Mouse (Mus musculus) MEL (cell line): Measurements from ENCODE around the gene Hspa2. TPM values are rescaled to one million over a fixed set of nuclear protein-coding genes. Genes with fewer than 3 reads are reported as not detected.

Experiments used
- DNase-seq: peaks from one replicate; pipeline ENCODE4 v3.0.0; 2011; ENCODE audit warnings: low read depth, low spot score
- H3K27ac ChIP-seq: 2 replicates; pipeline ENCODE4 v1.5.1; 2012; ENCODE audit warnings: low read depth, mild to moderate bottlenecking, control low read depth, low read length, moderate library complexity; ENCODE audit not compliant: control insufficient read depth
- H3K27me3 ChIP-seq, 2 experiments: fragments of 150-350 bp in 1 of 2; sonication (generic) in 1 of 2; 2 replicates each; pipeline ENCODE4 v1.6.1; 2012; ENCODE audit warnings: low read length in 2 of 2, mild to moderate bottlenecking in 2 of 2, improper control_type of control experiment in 1 of 2, moderate library complexity in 1 of 2; ENCODE audit not compliant: insufficient read depth in 2 of 2, control insufficient read depth in 1 of 2
- H3K36me3 ChIP-seq, 2 experiments: 2 replicates each; pipeline ENCODE4 v1.6.1; 2012 to 2014; ENCODE audit warnings: low read length in 2 of 2, improper control_type of control experiment in 1 of 2, inconsistent platforms in 1 of 2, mild to moderate bottlenecking in 1 of 2; ENCODE audit not compliant: insufficient read depth in 2 of 2, control insufficient read depth in 1 of 2
- H3K4me1 ChIP-seq, 2 experiments: fragments of 150-350 bp in 1 of 2; sonication (generic) in 1 of 2; 2 replicates each; pipeline ENCODE4 v1.6.1; 2012; ENCODE audit warnings: low read length in 2 of 2, improper control_type of control experiment in 1 of 2, mild to moderate bottlenecking in 1 of 2; ENCODE audit not compliant: insufficient read depth in 2 of 2, control insufficient read depth in 1 of 2
- H3K4me3 ChIP-seq, 2 experiments: fragments of 150-350 bp in 1 of 2; sonication (generic) in 1 of 2; 2 replicates each; pipeline ENCODE4 v1.5.1; 2012; ENCODE audit warnings: low read depth in 2 of 2, low read length in 2 of 2, mild to moderate bottlenecking in 2 of 2, moderate library complexity in 2 of 2, control low read depth in 1 of 2, improper control_type of control experiment in 1 of 2; ENCODE audit not compliant: control insufficient read depth in 1 of 2, insufficient read depth in 1 of 2
- H3K79me2 ChIP-seq: 2 replicates; pipeline ENCODE4 v1.6.1; 2012; ENCODE audit warnings: mild to moderate bottlenecking, low read length, moderate library complexity; ENCODE audit not compliant: control insufficient read depth, poor library complexity, insufficient read depth
- H3K9ac ChIP-seq: 2 replicates; pipeline ENCODE4 v1.6.1; 2012; ENCODE audit warnings: low read depth, mild to moderate bottlenecking, control low read depth, low read length, moderate library complexity; ENCODE audit not compliant: control insufficient read depth, poor library complexity, severe bottlenecking
- H3K9me3 ChIP-seq: fragments of 150-350 bp; sonication (generic); replicated peaks from 2 replicates; pipeline ENCODE4 v1.6.1; 2012; ENCODE audit warnings: mild to moderate bottlenecking, low read length, improper control_type of control experiment, moderate library complexity; ENCODE audit not compliant: insufficient read depth
- CHD1 ChIP-seq: IDR thresholded peaks from 2 replicates; pipeline ENCODE4 v1.6.1; 2012; ENCODE audit warnings: low read depth, mild to moderate bottlenecking, inconsistent platforms, low read length, improper control_type of control experiment
- CHD2 ChIP-seq: IDR thresholded peaks from 2 replicates; pipeline ENCODE4 v1.6.1; 2011; ENCODE audit warnings: low read length, improper control_type of control experiment
- CTCF ChIP-seq, 3 experiments: IDR thresholded peaks in 2 of 3; conservative IDR thresholded peaks in 1 of 3; 2 replicates each; pipeline ENCODE4 v1.5.1; 2011 to 2012; ENCODE audit warnings: low read length in 3 of 3, low read depth in 2 of 3, mild to moderate bottlenecking in 2 of 3, improper control_type of control experiment in 1 of 3, inconsistent platforms in 1 of 3, mixed read lengths in 1 of 3, moderate library complexity in 1 of 3; ENCODE audit not compliant: control insufficient read depth in 1 of 3, insufficient read depth in 1 of 3, poor library complexity in 1 of 3, severe bottlenecking in 1 of 3
- E2F4 ChIP-seq: IDR thresholded peaks from 2 replicates; pipeline ENCODE4 v1.6.1; 2011; ENCODE audit warnings: low read depth, low read length, improper control_type of control experiment, borderline replicate concordance
- ELF1 ChIP-seq: IDR thresholded peaks from 2 replicates; pipeline ENCODE4 v1.6.1; 2014; ENCODE audit warnings: low read depth, mild to moderate bottlenecking, inconsistent platforms, low read length, improper control_type of control experiment, moderate library complexity
- EP300 ChIP-seq, 2 experiments: IDR thresholded peaks; 2 replicates each; pipeline ENCODE4 v1.6.1; 2011; ENCODE audit warnings: improper control_type of control experiment in 2 of 2, low read length in 2 of 2, low read depth in 1 of 2, mild to moderate bottlenecking in 1 of 2
- ETS1 ChIP-seq: IDR thresholded peaks from 2 replicates; pipeline ENCODE4 v1.6.1; 2012; ENCODE audit warnings: low read depth, mild to moderate bottlenecking, inconsistent platforms, low read length, improper control_type of control experiment, moderate library complexity
- GABPA ChIP-seq: IDR thresholded peaks from 2 replicates; pipeline ENCODE4 v1.6.1; 2012; ENCODE audit warnings: low read depth, mild to moderate bottlenecking, inconsistent platforms, low read length, improper control_type of control experiment, moderate library complexity
- GATA1 ChIP-seq: IDR thresholded peaks from 2 replicates; pipeline ENCODE4 v1.6.1; 2011; ENCODE audit warnings: low read depth, low read length, improper control_type of control experiment
- HCFC1 ChIP-seq: IDR thresholded peaks from 2 replicates; pipeline ENCODE4 v1.6.1; 2012; ENCODE audit warnings: low read depth, mild to moderate bottlenecking, inconsistent platforms, low read length, improper control_type of control experiment, moderate library complexity
- JUND ChIP-seq: IDR thresholded peaks from 2 replicates; pipeline ENCODE4 v1.6.1; 2011; ENCODE audit warnings: low read depth, mild to moderate bottlenecking, improper control_type of control experiment, low read length
- MAZ ChIP-seq: IDR thresholded peaks from 2 replicates; pipeline ENCODE4 v1.6.1; 2012; ENCODE audit warnings: low read depth, mild to moderate bottlenecking, inconsistent platforms, low read length, improper control_type of control experiment
- MXI1 ChIP-seq: IDR thresholded peaks from 2 replicates; pipeline ENCODE4 v1.6.1; 2011; ENCODE audit warnings: mild to moderate bottlenecking, low read depth, low read length, improper control_type of control experiment
- MYC ChIP-seq: IDR thresholded peaks from 2 replicates; pipeline ENCODE4 v1.6.1; 2011; ENCODE audit warnings: low read depth, mild to moderate bottlenecking, low read length, improper control_type of control experiment, moderate library complexity
- NELFE ChIP-seq: IDR thresholded peaks from 2 replicates; pipeline ENCODE4 v1.6.1; 2011; ENCODE audit warnings: low read depth, low read length, improper control_type of control experiment
- NRF1 ChIP-seq: IDR thresholded peaks from 2 replicates; pipeline ENCODE4 v1.6.1; 2014; ENCODE audit warnings: low read depth, mild to moderate bottlenecking, inconsistent platforms, low read length, improper control_type of control experiment, moderate library complexity; ENCODE audit not compliant: poor library complexity, insufficient read depth, severe bottlenecking
- POLR2A ChIP-seq, 2 experiments: IDR thresholded peaks; 2 replicates each; pipeline ENCODE4 v1.6.1; 2011 to 2012; ENCODE audit warnings: low read length in 2 of 2, mild to moderate bottlenecking in 2 of 2, control low read depth in 1 of 2, improper control_type of control experiment in 1 of 2, low read depth in 1 of 2, moderate library complexity in 1 of 2; ENCODE audit not compliant: control insufficient read depth in 1 of 2, insufficient read depth in 1 of 2, poor library complexity in 1 of 2
- POLR2AphosphoS2 ChIP-seq: IDR thresholded peaks from 2 replicates; pipeline ENCODE4 v1.6.1; 2011; ENCODE audit warnings: low read length, improper control_type of control experiment
- POLR2AphosphoS5 ChIP-seq: IDR thresholded peaks from 2 replicates; pipeline ENCODE4 v1.6.1; 2012; ENCODE audit warnings: low read depth, borderline replicate concordance, mild to moderate bottlenecking, inconsistent platforms, low read length, moderate library complexity, mixed read lengths
- RAD21 ChIP-seq: IDR thresholded peaks from 2 replicates; pipeline ENCODE4 v1.6.1; 2011; ENCODE audit warnings: mild to moderate bottlenecking, low read depth, low read length, improper control_type of control experiment
- RCOR1 ChIP-seq: IDR thresholded peaks from 2 replicates; pipeline ENCODE4 v1.6.1; 2012; ENCODE audit warnings: low read depth, mild to moderate bottlenecking, inconsistent platforms, low read length, improper control_type of control experiment
- SIN3A ChIP-seq: IDR thresholded peaks from 2 replicates; pipeline ENCODE4 v1.6.1; 2012; ENCODE audit warnings: low read length, improper control_type of control experiment, inconsistent platforms
- SMC3 ChIP-seq: IDR thresholded peaks from 2 replicates; pipeline ENCODE4 v1.6.1; 2011; ENCODE audit warnings: low read depth, low read length, improper control_type of control experiment
- TAL1 ChIP-seq: IDR thresholded peaks from 2 replicates; pipeline ENCODE4 v1.6.1; 2012; ENCODE audit warnings: mild to moderate bottlenecking, inconsistent platforms, low read length, moderate library complexity, mixed read lengths
- TBP ChIP-seq: IDR thresholded peaks from 2 replicates; pipeline ENCODE4 v1.8.0; 2011; ENCODE audit warnings: low read depth, low read length, improper control_type of control experiment
- TCF12 ChIP-seq: IDR thresholded peaks from 2 replicates; pipeline ENCODE4 v1.6.1; 2014; ENCODE audit warnings: low read depth, mild to moderate bottlenecking, inconsistent platforms, low read length, improper control_type of control experiment, moderate library complexity
- UBTF ChIP-seq: IDR thresholded peaks from 2 replicates; pipeline ENCODE4 v1.6.1; 2012; ENCODE audit warnings: low read depth, mild to moderate bottlenecking, inconsistent platforms, low read length, improper control_type of control experiment, moderate library complexity, borderline replicate concordance; ENCODE audit not compliant: insufficient read depth
- USF2 ChIP-seq, 2 experiments: IDR thresholded peaks; 2 replicates each; pipeline ENCODE4 v1.6.1; 2011 to 2012; ENCODE audit warnings: improper control_type of control experiment in 2 of 2, low read length in 2 of 2, borderline replicate concordance in 1 of 2, inconsistent platforms in 1 of 2, low read depth in 1 of 2, mild to moderate bottlenecking in 1 of 2; ENCODE audit not compliant: insufficient read depth in 1 of 2
- ZC3H11A ChIP-seq: IDR thresholded peaks from 2 replicates; pipeline ENCODE4 v1.6.1; 2012; ENCODE audit warnings: low read depth, mild to moderate bottlenecking, inconsistent platforms, low read length, improper control_type of control experiment
- ZKSCAN1 ChIP-seq: IDR thresholded peaks from 2 replicates; pipeline ENCODE4 v1.6.1; 2012; ENCODE audit warnings: low read depth, mild to moderate bottlenecking, inconsistent platforms, low read length, improper control_type of control experiment, moderate library complexity
- ZNF384 ChIP-seq: IDR thresholded peaks from 2 replicates; pipeline ENCODE4 v1.6.1; 2012; ENCODE audit warnings: low read depth, mild to moderate bottlenecking, inconsistent platforms, low read length, improper control_type of control experiment
- polyA plus RNA-seq, 2 experiments: library from polyadenylated mRNA; stranded (reverse) in 1 of 2; unstranded in 1 of 2; fragments of >175 nt in 1 of 2; fragments of >200 nt in 1 of 2; gene quantifications; 2 replicates each; pipeline versions ENCODE4 v1.2.1 to v1.2.4; 2012; ENCODE audit warnings: low replicate concordance in 2 of 2, low read depth in 1 of 2; ENCODE audit not compliant: insufficient read length in 2 of 2, insufficient read depth in 1 of 2, missing spikeins in 1 of 2
- total RNA-seq: library from RNA; depleted of rRNA; stranded (reverse); fragments of 300-350 nt; gene quantifications from 2 replicates; pipeline ENCODE4 v1.2.3, GENCODE M21; 2012

Gene Hspa2
- total and polyA plus RNA-seq, 3 experiments = 6.6 to 9.3 TPM; not detected in 1

GRCm38 (mm10) chr12:76374911-76375310 is 29.1 kb upstream of the Hspa2 start:
- no peak for TF ChIP-seq MAZ
- peak; percentile 81 for TF ChIP-seq TBP
- TF ChIP-seq, all 39 proteins: peak for 1
- DNase-seq = no peak
- peaks cover 17 to 43% of the 10 kb centered on the region in 2 experiments for H3K4me1 ChIP-seq
- peaks cover 87% of the 10 kb centered on the region for H3K79me2 ChIP-seq
- no peaks in the 10 kb centered on the region for H3K9me3 ChIP-seq
- H3K27ac ChIP-seq = peak overlapping the region; percentile 40
- peaks cover 3 to 52% of the 10 kb centered on the region in 2 experiments for H3K36me3 ChIP-seq
- peak overlapping the region; percentile 3; the same call in 1 of the 2 replicates for H3K9ac ChIP-seq
- no peak overlapping the region; a peak in 1 of 4 replicates for H3K4me3 ChIP-seq
- no peaks in the 10 kb centered on the region for H3K27me3 ChIP-seq

GRCm38 (mm10) chr12:76375506-76375905 is 28.5 kb upstream of the Hspa2 start:
- Histone ChIP-seq H3K9ac (peak overlapping the region; percentile 9; the same call in 1 of the 2 replicates), H3K36me3 (peaks cover 3 to 52% of the 10 kb centered on the region in 2 experiments), H3K4me3 (0 out of 4 replicates have a peak overlapping the region, but pooled peaks of 1 of the 2 experiments have one; percentile 5)
- TF ChIP-seq NELFE = no peak
- no peak for TF ChIP-seq ZKSCAN1
- TF ChIP-seq JUND = no peak
- TF ChIP-seq NRF1 = no peak
- no peak for TF ChIP-seq CHD2
- TF ChIP-seq RCOR1 = peak; percentile 63
- TF ChIP-seq POLR2A (IDR thresholded peaks at IDR 0.05; ENCODE audit: control insufficient read depth in 1 of 2, insufficient read depth in 1 of 2, low read depth in 1 of 2, low read length in 2 of 2, poor library complexity in 1 of 2) = no peak
- no peak for TF ChIP-seq POLR2AphosphoS5
- 0 out of 2 replicates have a peak, but pooled peaks have one; percentile 45 for TF ChIP-seq MAZ
- peak; percentile 66; the same call in 1 of the 2 replicates for TF ChIP-seq MXI1
- TF ChIP-seq ZNF384 = no peak
- no peak for TF ChIP-seq ZC3H11A
- peak in 1 of 3 experiments; percentile 17; a peak in 1 of 6 replicates for TF ChIP-seq CTCF (IDR thresholded peaks at IDR 0.05 in 2 of 3, conservative IDR thresholded peaks at IDR 0.05 in 1 of 3; ENCODE audit: control insufficient read depth in 1 of 3, insufficient read depth in 1 of 3, low read depth in 2 of 3, low read length in 3 of 3, poor library complexity in 1 of 3, severe bottlenecking in 1 of 3)
- peak; percentile 85 for TF ChIP-seq GATA1
- TF ChIP-seq EP300 (IDR thresholded peaks at IDR 0.05; ENCODE audit: low read depth in 1 of 2, low read length in 2 of 2) = peak; percentile 73 to 80; a peak in 3 of 4 replicates
- no peak for TF ChIP-seq SMC3
- TF ChIP-seq TCF12 = peak; percentile 75
- no peak for TF ChIP-seq CHD1
- peak; percentile 81 for TF ChIP-seq SIN3A
- no peak for TF ChIP-seq GABPA
- TF ChIP-seq USF2 (IDR thresholded peaks at IDR 0.05; ENCODE audit: borderline replicate concordance in 1 of 2, insufficient read depth in 1 of 2, low read depth in 1 of 2, low read length in 2 of 2) = no peak
- TF ChIP-seq ETS1 = peak; percentile 68; the same call in 1 of the 2 replicates
- no peak; the same call in 1 of the 2 replicates for TF ChIP-seq POLR2AphosphoS2
- no peak for TF ChIP-seq HCFC1
- TF ChIP-seq RAD21 = no peak
- TF ChIP-seq TAL1 = peak; percentile 75
- no peak for TF ChIP-seq TBP
- 0 out of 2 replicates have a peak, but pooled peaks have one; percentile 24 for TF ChIP-seq MYC
- no peak for TF ChIP-seq ELF1
- TF ChIP-seq E2F4 = no peak
- no peak for TF ChIP-seq UBTF

More at GRCm38 (mm10) chr12:76375506-76375905, 28.5 kb upstream of the Hspa2 start:
- Histone ChIP-seq H3K4me1 (peaks cover 17 to 43% of the 10 kb centered on the region in 2 experiments), H3K27ac (peak overlapping the region; percentile 24; the same call in 1 of the 2 replicates), H3K79me2 (peaks cover 86% of the 10 kb centered on the region), H3K9me3 (no peaks in the 10 kb centered on the region), H3K27me3 (no peaks in the 10 kb centered on the region)
- DNase-seq = peak; percentile 76
